Mouse (Mus musculus) thymus, postnatal 25 days (tissue): ENCODE measurements around the gene Dgke.

ENCODE experiments used
- DNase-seq: peaks from one replicate; pipeline ENCODE4 v3.0.0; 2022

Gene Dgke

GRCm38 (mm10) chr11:89034592-89034991 lies 32.1 kb downstream of the Dgke start:
- DNase-seq = no peak

DNA sequence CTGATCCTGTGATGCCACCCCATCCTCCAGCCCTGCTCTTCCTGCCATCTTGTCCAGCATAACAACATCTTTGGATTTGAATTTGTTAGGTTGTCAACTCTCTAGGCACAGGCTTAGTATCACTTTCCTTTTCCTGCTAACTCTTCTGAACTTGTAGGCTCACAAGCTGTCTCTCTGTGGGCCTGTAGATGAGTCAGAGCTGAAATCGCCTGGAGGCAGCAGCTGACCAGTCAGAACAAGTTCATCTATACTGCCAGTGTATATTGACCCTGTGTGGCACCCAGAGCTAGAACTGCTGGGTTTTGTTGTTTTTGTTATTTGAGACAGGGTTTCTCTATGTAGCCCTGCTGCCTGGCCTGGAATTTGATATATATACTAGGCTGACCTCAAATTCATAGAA lies 35.5 kb downstream of the Dgke start:
- DNase-seq = no peak

GRCm38 (mm10) chr11:89030552-89030951 lies 36.1 kb downstream of the Dgke start:
- DNase-seq = no peak

- no peak for DNase-seq
Measured at GRCm38 (mm10) chr11:89028871-89029405, 37.7 kb downstream of the Dgke start.

- peak; percentile 34 for DNase-seq
Measured at GRCm38 (mm10) chr11:89027955-89028361, 38.7 kb downstream of the Dgke start.

DNA sequence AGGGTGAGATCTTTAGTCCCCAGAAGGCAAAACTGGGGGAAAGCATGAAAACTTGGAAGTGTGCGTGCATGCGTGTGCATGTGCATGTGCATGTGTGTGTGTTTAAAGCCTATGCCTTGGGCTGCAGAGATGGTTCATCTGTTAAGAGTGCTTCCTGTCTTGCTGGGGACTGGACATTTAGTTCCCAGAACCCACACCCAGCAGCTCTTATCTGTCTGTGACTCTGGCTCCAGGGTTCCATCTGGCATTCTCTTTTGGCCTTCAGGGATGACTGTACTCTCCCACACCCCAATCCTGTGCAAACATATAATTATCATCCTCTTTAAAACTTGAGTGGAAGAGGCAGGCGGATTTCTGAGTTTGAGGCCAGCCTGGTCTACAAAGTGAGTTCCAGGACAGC lies 40.5 kb downstream of the Dgke start:
- DNase-seq = no peak

DNA sequence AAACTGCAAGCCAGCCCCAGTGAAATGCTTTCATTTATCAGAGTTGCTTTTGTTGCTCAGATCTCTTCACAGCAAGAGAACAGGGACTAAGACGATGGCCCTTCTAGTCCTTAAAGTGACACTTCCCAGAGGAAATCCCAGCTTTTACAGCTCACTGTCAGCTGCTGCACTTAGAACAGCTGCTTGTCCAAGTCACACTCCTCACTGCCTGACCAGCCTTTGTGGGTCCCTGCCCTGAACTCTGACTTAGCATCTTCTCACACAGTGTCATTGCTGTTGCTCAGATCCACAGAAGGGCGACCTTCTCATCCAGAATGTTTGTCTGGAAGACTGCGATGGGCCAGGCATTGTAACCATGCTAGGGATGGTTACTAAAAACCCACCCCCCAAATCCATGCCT lies 41.0 kb downstream of the Dgke start:
- DNase-seq = no peak

- peak; percentile 36 for DNase-seq
Measured at GRCm38 (mm10) chr11:89024181-89024881, 42.3 kb downstream of the Dgke start.

DNA sequence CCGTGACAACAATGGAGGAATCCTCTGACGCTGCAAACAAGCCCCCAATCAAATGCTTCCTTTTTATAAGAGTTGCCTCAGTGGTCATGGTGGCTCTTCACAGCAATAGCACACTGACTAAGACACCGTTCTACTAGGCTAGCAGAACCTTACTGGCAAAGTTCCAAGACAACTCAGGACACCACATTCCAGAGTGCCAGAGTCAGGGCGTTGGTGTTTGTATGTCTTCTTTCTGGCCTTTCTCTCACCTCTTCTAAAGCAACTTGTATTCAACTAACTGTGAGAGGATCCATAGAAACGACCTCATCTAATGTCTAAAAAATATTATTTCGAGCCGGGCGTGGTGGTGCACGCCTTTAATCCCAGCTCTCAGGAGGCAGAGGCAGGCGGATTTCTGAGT lies 43.2 kb downstream of the Dgke start:
- DNase-seq = no peak

GRCm38 (mm10) chr11:89022120-89022731 lies 44.4 kb downstream of the Dgke start:
- DNase-seq = no peak

- no peak for DNase-seq
Measured at GRCm38 (mm10) chr11:89021687-89022086, 45.0 kb downstream of the Dgke start.

- DNase-seq = no peak
Measured at GRCm38 (mm10) chr11:89020681-89021305, 45.9 kb downstream of the Dgke start.

GRCm38 (mm10) chr11:89017514-89018182 lies 49.0 kb downstream of the Dgke start:
- no peak for DNase-seq

- no peak for DNase-seq
Measured at GRCm38 (mm10) chr11:89012241-89012640, 54.4 kb downstream of the Dgke start.

DNA sequence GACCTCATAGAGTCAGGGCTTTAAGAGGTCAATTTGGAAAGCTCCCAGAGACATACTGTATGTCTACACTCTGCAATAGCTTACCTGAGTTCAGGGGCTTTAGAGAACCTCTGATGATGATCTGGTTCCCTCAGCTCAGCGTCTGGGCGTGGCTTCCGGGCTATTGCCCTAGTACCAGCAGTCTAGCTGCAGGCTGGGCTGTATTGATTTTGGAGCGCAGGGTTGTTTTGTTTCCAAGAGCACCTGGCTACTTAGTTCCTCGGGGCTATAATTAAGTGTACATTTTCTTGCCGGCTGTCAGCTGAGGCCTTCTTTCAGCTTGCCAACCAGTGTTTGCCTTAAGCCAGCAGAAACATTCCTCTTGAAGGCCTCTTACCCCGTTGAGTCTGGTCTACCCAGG lies 57.2 kb downstream of the Dgke start:
- no peak for DNase-seq

- DNase-seq = no peak
Measured at GRCm38 (mm10) chr11:89009066-89009465, 57.6 kb downstream of the Dgke start.

DNA sequence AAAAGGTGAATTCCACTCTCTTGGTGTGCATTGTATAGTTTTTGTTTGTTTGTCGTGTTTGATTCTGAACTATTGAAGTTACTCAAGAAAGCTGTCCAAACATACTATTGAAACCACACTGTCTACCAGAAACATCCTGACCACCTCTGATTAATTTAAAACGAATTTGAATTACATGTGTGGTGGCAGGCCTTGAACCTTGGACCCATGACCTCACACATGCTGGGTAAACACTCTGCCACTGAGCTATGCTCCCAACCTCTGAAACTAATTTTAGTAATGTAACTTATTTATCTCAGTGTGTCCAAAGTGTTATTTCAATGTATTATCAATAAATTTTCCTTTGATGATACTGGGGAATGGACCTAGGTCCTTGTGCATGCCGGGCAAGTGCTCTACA lies 59.1 kb downstream of the Dgke start:
- no peak for DNase-seq

DNA sequence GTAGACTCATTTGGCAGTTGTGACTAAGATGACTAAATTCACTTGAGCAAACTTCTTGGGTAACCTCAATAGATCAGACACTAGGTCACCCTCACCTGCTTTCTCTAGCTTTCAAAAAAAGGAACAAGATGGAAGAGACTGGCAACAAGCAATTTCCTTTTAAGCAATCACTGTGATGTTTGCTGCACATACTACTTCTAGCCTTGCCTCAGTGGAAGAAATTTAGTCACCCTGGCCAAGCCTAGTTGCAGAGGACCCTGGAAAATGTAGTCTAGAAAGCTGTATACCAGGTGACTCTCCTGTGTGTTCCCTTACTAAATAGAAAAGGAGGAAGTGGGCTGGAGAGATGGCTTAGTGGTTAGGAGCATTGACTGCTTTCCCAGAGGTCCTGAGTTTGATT lies 60.2 kb downstream of the Dgke start:
- DNase-seq = no peak

- no peak for DNase-seq
Measured at GRCm38 (mm10) chr11:89005473-89005872, 61.2 kb downstream of the Dgke start.

GRCm38 (mm10) chr11:89003726-89004125 lies 62.9 kb downstream of the Dgke start:
- DNase-seq = no peak

DNA sequence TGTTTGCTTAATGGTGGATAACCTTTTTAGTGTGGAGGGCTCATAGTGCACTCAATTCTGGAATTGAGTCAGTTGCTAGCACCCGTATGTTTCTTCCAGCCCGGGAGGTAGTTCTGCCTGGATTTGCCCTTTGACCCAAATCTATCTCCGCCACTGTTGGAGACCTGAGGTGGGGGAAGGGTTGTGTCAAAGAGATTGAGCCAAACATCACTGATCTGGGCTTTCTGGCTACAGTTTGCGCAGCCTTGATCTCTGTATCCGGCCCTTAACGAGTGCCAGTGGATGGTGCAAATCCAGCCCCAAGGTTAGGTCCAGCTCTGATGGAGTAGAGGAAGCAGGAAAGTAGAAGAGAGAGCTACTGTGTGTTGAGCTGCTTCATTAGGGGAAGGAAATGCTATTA lies 63.6 kb downstream of the Dgke start:
- no peak for DNase-seq

DNA sequence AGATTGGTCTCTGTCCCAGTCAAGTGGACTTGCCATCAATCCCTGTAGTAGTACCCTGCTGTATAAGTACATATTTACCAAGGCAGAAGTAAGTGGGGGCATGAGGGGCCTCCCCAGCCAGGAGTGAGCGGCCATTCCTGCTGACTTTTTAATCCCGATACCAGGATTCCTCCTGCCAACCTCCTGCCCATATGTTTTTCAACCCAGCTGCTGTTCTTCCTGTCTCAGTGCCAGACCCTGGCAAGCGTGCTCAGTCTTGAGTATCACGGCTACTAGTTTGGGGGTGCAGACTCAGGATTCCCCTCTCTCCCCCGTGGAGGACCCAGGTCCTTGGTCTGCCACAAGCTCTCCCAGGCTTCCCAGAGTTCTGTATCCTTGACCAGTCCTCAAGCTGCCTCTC lies 64.0 kb downstream of the Dgke start:
- no peak for DNase-seq

- no peak for DNase-seq
Measured at GRCm38 (mm10) chr11:89002068-89002467, 64.6 kb downstream of the Dgke start.

DNA sequence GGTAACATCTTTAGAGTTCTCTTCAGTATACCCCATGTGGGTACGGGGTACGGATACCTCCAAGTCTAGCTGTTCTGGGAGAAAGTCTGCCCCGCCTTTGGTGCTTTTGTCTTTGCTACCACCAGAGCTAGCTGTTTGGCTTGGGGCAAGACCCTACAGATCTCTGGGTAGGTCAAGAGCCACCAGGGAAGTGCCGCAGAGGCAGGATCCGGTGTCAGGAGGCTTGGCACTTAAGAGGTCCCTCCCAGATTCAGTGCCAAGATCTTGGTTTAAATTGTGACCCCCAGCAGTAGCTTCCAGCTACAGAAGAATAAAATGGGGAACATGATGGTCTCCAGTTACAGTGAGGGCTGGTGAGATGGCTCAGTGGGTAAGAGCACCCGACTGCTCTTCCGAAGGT lies 65.1 kb downstream of the Dgke start:
- DNase-seq = no peak
